Mouse (Mus musculus) Patski (cell line): ENCODE results near the gene Dhx16. TPM values are rescaled to one million over a fixed set of nuclear protein-coding genes. Genes with fewer than 3 reads are reported as not detected.
A peak's percentile ranks its signal among the peaks of the same experiment; 100 is the strongest.

Experiments used
- ATAC-seq: fragments of 100-300 bp; one replicate; pipeline ENCODE4 v1.8.0; 2021
- CTCF ChIA-PET: fragments of 350-600 bp; sonication (Branson Sonifier 250); formaldehyde crosslinking; loops from one replicate; lab custom pipeline; 2022; ENCODE audit warnings: inconsistent platforms; lab: Charles Lee
- POLR2A ChIA-PET: fragments of 350-600 bp; sonication (Branson Sonifier 250); formaldehyde crosslinking; loops from one replicate; lab custom pipeline; 2022; ENCODE audit warnings: antibody characterized with exemption, inconsistent platforms; lab: Charles Lee
- DNase-seq: peaks from one replicate; pipeline ENCODE4 v3.0.0-alpha.2; 2011; ENCODE audit warnings: low read depth, low spot score
- H3K27me3 ChIP-seq: fragments of 371-371 bp; one replicate; pipeline ENCODE4 v1.5.1; 2021
- CTCF ChIP-seq: fragments of 100-300 bp; IDR thresholded peaks from one replicate; pipeline ENCODE4 v1.5.1; 2021
- in situ Hi-C: fragments of 300-500 bp; cut with MboI; formaldehyde crosslinking; loops from 3 replicates; pipeline ENCODE4 v1.11.1; 2018; ENCODE audit warnings: low pct_unique_long_range_greater_than_20kb, mixed read lengths
- polyA plus RNA-seq: library from polyadenylated mRNA; unstranded; gene quantifications from one replicate; pipeline ENCODE4 v1.2.3, GENCODE M21; 2021

Gene Dhx16
- polyA plus RNA-seq, 1 experiment from 2014 or later = 68.9 TPM

GRCm38 (mm10) chr17:35848112-35848511 lies 31.5 kb upstream of the Dhx16 start:
- DNase-seq (no peak), ATAC-seq (no peak)
- ChIA-PET CTCF (interaction anchor here (1.1 to 3.4 kb wide), 2 partner anchors 25 to 43 kb away, joined by 3 to 14 read pairs; no protein-coding TSS in a partner anchor), POLR2A (interaction anchor here (1.2 kb wide), 1 partner anchor 23 kb away, joined by 3 read pairs; no protein-coding TSS in a partner anchor)
- no peak for TF ChIP-seq CTCF
- H3K27me3 ChIP-seq = no peaks in the 10 kb centered on the region
- in situ Hi-C loops = no loop called here

- POLR2A ChIA-PET = interaction anchor here (1.1 kb wide), 1 partner anchor 13 kb away, joined by 3 read pairs; the partner anchor contains the start of gene Tubb5
Observed at GRCm38 (mm10) chr17:35850974-35851373, 28.6 kb upstream of the Dhx16 start.

GRCm38 (mm10) chr17:35859371-35859770 lies 20.2 kb upstream of the Dhx16 start:
- ChIA-PET CTCF (interaction anchor here (0.7 to 4.5 kb wide), 4 partner anchors 8 to 15 kb away, joined by 3 to 29 read pairs (median 4); no protein-coding TSS in a partner anchor), POLR2A (no interaction called here)
- in situ Hi-C loops = no loop called here
- ATAC-seq (no peak), DNase-seq (no peak)
- no peaks in the 10 kb centered on the region for H3K27me3 ChIP-seq
- no peak for TF ChIP-seq CTCF

More at GRCm38 (mm10) chr17:35850974-35851373, 28.6 kb upstream of the Dhx16 start:
- in situ Hi-C loops = no loop called here
- no peak for TF ChIP-seq CTCF
- no peak for ATAC-seq
- no peak for DNase-seq
- H3K27me3 ChIP-seq = no peaks in the 10 kb centered on the region
- CTCF ChIA-PET = interaction anchor here (1.1 to 2.7 kb wide), 3 partner anchors 9 to 16 kb away, joined by 3 to 6 read pairs (median 3); partner anchors contain the start of gene Nrm

- H3K27me3 ChIP-seq = no peaks in the 10 kb centered on the region
- in situ Hi-C loops = no loop called here
- DNase-seq = no peak
- no peak for TF ChIP-seq CTCF
- CTCF ChIA-PET = interaction anchor here (0.7 to 4.5 kb wide), 4 partner anchors 9 to 15 kb away, joined by 3 to 29 read pairs (median 4); no protein-coding TSS in a partner anchor
- POLR2A ChIA-PET = interaction anchor here (0.5 to 1.5 kb wide), 3 partner anchors 10 to 124 kb away, joined by 3 to 4 read pairs (median 4); no protein-coding TSS in a partner anchor
- no peak for ATAC-seq
Observed at GRCm38 (mm10) chr17:35859835-35860234, 19.8 kb upstream of the Dhx16 start.

GRCm38 (mm10) chr17:35860831-35861197 lies 18.8 kb upstream of the Dhx16 start:
- CTCF ChIA-PET = interaction anchor here (1.6 to 4.5 kb wide), 3 partner anchors 10 to 16 kb away, joined by 6 to 29 read pairs (median 7); no protein-coding TSS in a partner anchor

GRCm38 (mm10) chr17:35861198-35861857 lies 18.3 kb upstream of the Dhx16 start, which contains the start of gene Nrm:
Gene Nrm (plus strand): TSS chr17:35861318.
- peak; percentile 91 for ATAC-seq
- ChIA-PET CTCF (interaction anchor here (1.6 to 4.5 kb wide), 3 partner anchors 10 to 16 kb away, joined by 6 to 29 read pairs (median 7); no protein-coding TSS in a partner anchor), POLR2A (interaction anchor here (0.6 to 1.5 kb wide), 6 partner anchors 8 to 238 kb away, joined by 3 to 7 read pairs (median 4); no protein-coding TSS in a partner anchor)
- in situ Hi-C loops = no loop called here
- TF ChIP-seq CTCF = no peak
- no peaks in the 10 kb centered on the region for H3K27me3 ChIP-seq
- DNase-seq = no peak

More at GRCm38 (mm10) chr17:35860831-35861197, 18.8 kb upstream of the Dhx16 start:
- DNase-seq (no peak), ATAC-seq (no peak)
- TF ChIP-seq CTCF = no peak
- no peaks in the 10 kb centered on the region for H3K27me3 ChIP-seq
- POLR2A ChIA-PET = interaction anchor here (0.6 to 1.5 kb wide), 5 partner anchors 9 to 53 kb away, joined by 3 to 7 read pairs (median 4); no protein-coding TSS in a partner anchor
- in situ Hi-C loops = no loop called here

- TF ChIP-seq CTCF = no peak
- no peak for DNase-seq
- ATAC-seq = no peak
- ChIA-PET POLR2A (interaction anchor here (0.5 kb wide), 1 partner anchor 57 kb away, joined by 3 read pairs; no protein-coding TSS in a partner anchor), CTCF (interaction anchor here (0.6 to 1.3 kb wide), 3 partner anchors 15 to 143 kb away, joined by 3 to 4 read pairs (median 3); partner anchors contain the start of gene Dhx16)
- H3K27me3 ChIP-seq = no peaks in the 10 kb centered on the region
- in situ Hi-C loops = no loop called here
Observed at GRCm38 (mm10) chr17:35864832-35865353, 14.7 kb upstream of the Dhx16 start.

- DNase-seq (no peak), ATAC-seq (peak; percentile 4)
- TF ChIP-seq CTCF = no peak
- no peaks in the 10 kb centered on the region for H3K27me3 ChIP-seq
- CTCF ChIA-PET = interaction anchor here (0.8 to 1.3 kb wide), 2 partner anchors 14 to 29 kb away, joined by 3 to 4 read pairs; partner anchors contain the start of gene Dhx16
- POLR2A ChIA-PET = interaction anchor here (0.5 kb wide), 1 partner anchor 58 kb away, joined by 3 read pairs; no protein-coding TSS in a partner anchor
- in situ Hi-C loops = no loop called here
Observed at GRCm38 (mm10) chr17:35865481-35866280, 13.9 kb upstream of the Dhx16 start, which contains the start of gene Ppp1r18. Gene Ppp1r18 (plus strand): TSS chr17:35865593.

- peak; percentile 16 for ATAC-seq
- TF ChIP-seq CTCF = no peak
- ChIA-PET POLR2A (interaction anchor here (0.7 to 0.9 kb wide), 2 partner anchors 27 to 29 kb away, joined by 3 read pairs; no protein-coding TSS in a partner anchor), CTCF (interaction anchor here (1.4 kb wide), 1 partner anchor 15 kb away, joined by 3 read pairs; no protein-coding TSS in a partner anchor)
- no peak for DNase-seq
- in situ Hi-C loops = no loop called here
- no peaks in the 10 kb centered on the region for H3K27me3 ChIP-seq
Observed at GRCm38 (mm10) chr17:35866281-35866831, 13.3 kb upstream of the Dhx16 start.
